Mouse (Mus musculus): Measurements from ENCODE around the gene Ap5z1. TPM values are rescaled to one million over a fixed set of nuclear protein-coding genes. Genes with fewer than 3 reads are reported as not detected.

The Ap5z1 gene
- polyA plus RNA-seq, 1 experiment, result 6.6 TPM

DNA sequence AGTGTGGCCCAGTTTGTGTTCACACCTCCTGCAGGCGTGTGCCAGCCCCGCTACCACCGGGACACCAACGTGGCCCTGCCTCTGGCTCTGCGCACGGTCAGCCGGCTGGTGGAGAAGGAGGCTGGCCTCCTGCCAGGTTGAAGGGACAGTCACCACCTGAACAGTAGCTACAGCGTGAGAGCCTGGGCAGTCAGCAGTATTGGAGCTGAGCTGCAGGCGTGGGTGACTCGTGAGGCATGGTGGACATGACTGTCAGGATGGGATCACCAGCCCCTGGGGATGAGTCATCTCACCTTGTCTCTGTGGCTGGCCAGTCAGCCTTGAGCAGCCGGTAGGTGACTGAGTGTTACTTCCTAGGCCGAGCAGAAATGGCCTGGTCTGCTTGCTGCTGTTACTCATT is 13.6 kb downstream of the Ap5z1 start:
- no peak overlapping the region for H3K4me3 ChIP-seq (ENCODE audit: insufficient read depth, poor library complexity, severe bottlenecking)
- no peaks in the 10 kb centered on the region for H3K27me3 ChIP-seq (ENCODE audit: control insufficient read depth, insufficient read depth, insufficient read length)
- no peaks in the 10 kb centered on the region for H3K79me2 ChIP-seq (ENCODE audit: control insufficient read depth, insufficient read depth)
- H3K79me3 ChIP-seq (ENCODE audit: low read depth), result no peaks in the 10 kb centered on the region
- no peak overlapping the region for H3ac ChIP-seq (ENCODE audit: control insufficient read depth, insufficient read length, low read depth)
- no peak for TF ChIP-seq CTCF (IDR thresholded peaks at IDR 0.05; ENCODE audit: control insufficient read depth, insufficient read depth, insufficient read length)
- TF ChIP-seq FOSL1 (IDR thresholded peaks at IDR 0.05; ENCODE audit: insufficient read depth, low read length, poor library complexity, severe bottlenecking), result no peak
- TF ChIP-seq USF1 (IDR thresholded peaks at IDR 0.05; ENCODE audit: low read depth), result no peak
- TF ChIP-seq MAX (IDR thresholded peaks at IDR 0.05), result no peak
- no peak for TF ChIP-seq MYOD1 (IDR thresholded peaks at IDR 0.05; ENCODE audit: control insufficient read depth, insufficient read length, low read depth)
- no peak for TF ChIP-seq MYOG (IDR thresholded peaks at IDR 0.05; ENCODE audit: control insufficient read depth, extremely low read depth, insufficient read length)
- no peak for TF ChIP-seq CEBPB (IDR thresholded peaks at IDR 0.05; ENCODE audit: low read depth)
- no peaks in the 10 kb centered on the region for H3K36me3 ChIP-seq (ENCODE audit: control insufficient read depth, insufficient read depth)

- no peaks in the 10 kb centered on the region for H3K79me3 ChIP-seq (ENCODE audit: low read depth)
Measured at GRCm38 (mm10) chr5:142477866-142478615, 14.3 kb downstream of the Ap5z1 start.

GRCm38 (mm10) chr5:142478829-142479435 is 15.2 kb downstream of the Ap5z1 start:
- Histone ChIP-seq H3K27me3 (ENCODE audit: control insufficient read depth, insufficient read depth, insufficient read length) (no peaks in the 10 kb centered on the region), H3K79me2 (ENCODE audit: control insufficient read depth, insufficient read depth) (no peaks in the 10 kb centered on the region), H3ac (ENCODE audit: control insufficient read depth, insufficient read length, low read depth) (no peak overlapping the region), H3K4me3 (ENCODE audit: insufficient read depth, poor library complexity, severe bottlenecking) (no peak overlapping the region), H3K36me3 (ENCODE audit: control insufficient read depth, insufficient read depth) (no peaks in the 10 kb centered on the region), H3K79me3 (ENCODE audit: low read depth) (no peaks in the 10 kb centered on the region)
- TF ChIP-seq MYOD1 (IDR thresholded peaks at IDR 0.05; ENCODE audit: control insufficient read depth, insufficient read length, low read depth) (no peak), CTCF (IDR thresholded peaks at IDR 0.05; ENCODE audit: control insufficient read depth, insufficient read depth, insufficient read length) (peak; percentile 84)

More at GRCm38 (mm10) chr5:142477866-142478615, 14.3 kb downstream of the Ap5z1 start:
- no peak overlapping the region for H3ac ChIP-seq (ENCODE audit: control insufficient read depth, insufficient read length, low read depth)
- TF ChIP-seq MYOG (IDR thresholded peaks at IDR 0.05; ENCODE audit: control insufficient read depth, extremely low read depth, insufficient read length) (no peak), FOSL1 (IDR thresholded peaks at IDR 0.05; ENCODE audit: insufficient read depth, low read length, poor library complexity, severe bottlenecking) (no peak), USF1 (IDR thresholded peaks at IDR 0.05; ENCODE audit: low read depth) (no peak), CTCF (IDR thresholded peaks at IDR 0.05; ENCODE audit: control insufficient read depth, insufficient read depth, insufficient read length) (no peak), MAX (IDR thresholded peaks at IDR 0.05) (no peak), CEBPB (IDR thresholded peaks at IDR 0.05; ENCODE audit: low read depth) (no peak), MYOD1 (IDR thresholded peaks at IDR 0.05; ENCODE audit: control insufficient read depth, insufficient read length, low read depth) (no peak)
- H3K79me2 ChIP-seq (ENCODE audit: control insufficient read depth, insufficient read depth), result no peaks in the 10 kb centered on the region
- no peaks in the 10 kb centered on the region for H3K27me3 ChIP-seq (ENCODE audit: control insufficient read depth, insufficient read depth, insufficient read length)
- no peaks in the 10 kb centered on the region for H3K36me3 ChIP-seq (ENCODE audit: control insufficient read depth, insufficient read depth)
- no peak overlapping the region for H3K4me3 ChIP-seq (ENCODE audit: insufficient read depth, poor library complexity, severe bottlenecking)

GRCm38 (mm10) chr5:142482512-142482911 is 18.8 kb downstream of the Ap5z1 start:
- H3K27me3 ChIP-seq (ENCODE audit: control insufficient read depth, insufficient read depth, insufficient read length), result peaks cover 4% of the 10 kb centered on the region
- TF ChIP-seq MYOD1 (IDR thresholded peaks at IDR 0.05; ENCODE audit: control insufficient read depth, insufficient read length, low read depth) (no peak), CTCF (IDR thresholded peaks at IDR 0.05; ENCODE audit: control insufficient read depth, insufficient read depth, insufficient read length) (peak; percentile 48), MAX (IDR thresholded peaks at IDR 0.05) (no peak), CEBPB (IDR thresholded peaks at IDR 0.05; ENCODE audit: low read depth) (no peak)

GRCm38 (mm10) chr5:142483581-142483980 is 19.8 kb downstream of the Ap5z1 start:
- no peak overlapping the region for H3ac ChIP-seq (ENCODE audit: control insufficient read depth, insufficient read length, low read depth)
- H3K27me3 ChIP-seq (ENCODE audit: control insufficient read depth, insufficient read depth, insufficient read length), result peaks cover 5% of the 10 kb centered on the region
- TF ChIP-seq FOSL1 (IDR thresholded peaks at IDR 0.05; ENCODE audit: insufficient read depth, low read length, poor library complexity, severe bottlenecking) (no peak), MAX (IDR thresholded peaks at IDR 0.05) (no peak), MYOG (IDR thresholded peaks at IDR 0.05; ENCODE audit: control insufficient read depth, extremely low read depth, insufficient read length) (no peak), USF1 (IDR thresholded peaks at IDR 0.05; ENCODE audit: low read depth) (no peak), MYOD1 (IDR thresholded peaks at IDR 0.05; ENCODE audit: control insufficient read depth, insufficient read length, low read depth) (no peak), CTCF (IDR thresholded peaks at IDR 0.05; ENCODE audit: control insufficient read depth, insufficient read depth, insufficient read length) (no peak), CEBPB (IDR thresholded peaks at IDR 0.05; ENCODE audit: low read depth) (no peak)
- no peaks in the 10 kb centered on the region for H3K79me2 ChIP-seq (ENCODE audit: control insufficient read depth, insufficient read depth)
- no peaks in the 10 kb centered on the region for H3K79me3 ChIP-seq (ENCODE audit: low read depth)
- no peak overlapping the region for H3K4me3 ChIP-seq (ENCODE audit: insufficient read depth, poor library complexity, severe bottlenecking)
- no peaks in the 10 kb centered on the region for H3K36me3 ChIP-seq (ENCODE audit: control insufficient read depth, insufficient read depth)

More at GRCm38 (mm10) chr5:142482512-142482911, 18.8 kb downstream of the Ap5z1 start:
- Histone ChIP-seq H3K36me3 (ENCODE audit: control insufficient read depth, insufficient read depth) (no peaks in the 10 kb centered on the region), H3K79me3 (ENCODE audit: low read depth) (no peaks in the 10 kb centered on the region), H3ac (ENCODE audit: control insufficient read depth, insufficient read length, low read depth) (no peak overlapping the region), H3K4me3 (ENCODE audit: insufficient read depth, poor library complexity, severe bottlenecking) (no peak overlapping the region), H3K79me2 (ENCODE audit: control insufficient read depth, insufficient read depth) (no peaks in the 10 kb centered on the region)
